Mouse (Mus musculus) embryonic fibroblast, embryonic 13.5 days (primary cell): Measurements from ENCODE around the gene Trpm5.

ENCODE experiments used
- CTCF ChIP-seq: IDR thresholded peaks from 2 replicates; pipeline ENCODE4 v1.5.1; 2011; ENCODE audit warnings: mild to moderate bottlenecking, control low read depth, low read length, moderate library complexity, borderline replicate concordance; ENCODE audit not compliant: insufficient read depth
- POLR2A ChIP-seq: IDR thresholded peaks from 2 replicates; pipeline ENCODE4 v1.6.1; 2011; ENCODE audit warnings: low read depth, mild to moderate bottlenecking, control low read depth, low read length, moderate library complexity

GRCm38 (mm10) chr7:143119407-143119806, 25.0 kb upstream of the Trpm5 start:
- TF ChIP-seq CTCF (no peak), POLR2A (no peak)
